Mouse (Mus musculus): ENCODE results near the gene Mcidas. TPM values are rescaled to one million over a fixed set of nuclear protein-coding genes. Genes with fewer than 3 reads are reported as not detected.
A peak's percentile ranks its signal among the peaks of the same experiment; 100 is the strongest.

The Mcidas gene
- polyA plus RNA-seq (2015; fragmentation: Nextera tagmentation; extraction: Ambion mirVana): not detected in 2 replicates

DNA sequence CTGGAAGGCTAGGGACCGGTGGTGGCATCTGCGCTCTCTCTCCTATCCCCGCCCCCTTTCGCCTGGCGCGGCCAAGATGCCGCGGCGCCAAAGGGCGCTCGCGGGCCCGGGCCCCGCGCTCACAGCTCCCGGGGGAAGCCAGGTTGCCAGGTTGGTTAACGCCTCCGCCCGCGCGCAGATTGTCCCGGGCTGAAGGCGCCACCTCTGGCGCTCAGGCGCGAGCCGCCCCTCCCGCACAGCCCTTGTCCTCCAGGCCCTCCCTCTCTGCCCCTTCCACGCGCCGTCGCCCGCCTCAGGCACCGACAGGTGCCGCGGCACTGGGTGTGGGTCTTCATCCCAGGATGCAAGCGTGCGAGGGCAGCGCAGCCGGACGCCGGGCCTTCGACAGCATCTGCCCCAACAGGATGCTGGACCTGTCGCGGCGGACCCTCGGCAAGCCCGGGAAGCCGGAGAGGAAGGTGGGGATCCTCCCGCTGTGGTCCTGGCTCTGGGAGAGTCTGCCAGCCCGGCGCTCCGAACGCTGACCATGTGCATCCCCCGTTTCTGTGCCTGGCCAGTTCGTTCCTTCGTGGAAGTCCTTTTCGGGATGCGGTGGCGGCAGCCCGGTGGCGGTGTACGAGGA, at the start of gene Mcidas:
Gene Mcidas (plus strand): TSS at position 315 of the 622 bp plus-strand sequence.
- H3K36me3 ChIP-seq: no peaks in the 10 kb centered on the region
- H3K27me3 ChIP-seq: peaks cover 95% of the 10 kb centered on the region
- H3K4me1 ChIP-seq: peaks cover 40% of the 10 kb centered on the region
- H3K4me2 ChIP-seq (replicated peaks): peak within 1 kb of the TSS; percentile 78
- ATAC-seq (ENCODE audit: low FRiP score, low read depth): no peak
- no peak within 1 kb of the TSS for H3K27ac ChIP-seq
- no peaks in the 10 kb centered on the region for H3K9me3 ChIP-seq
- H3K4me3 ChIP-seq: peak within 1 kb of the TSS; percentile 46
- WGBS: under 1% methylated on average over 63 of the region's 63 CpGs
- H3K9ac ChIP-seq: peak within 1 kb of the TSS; percentile 48

DNA sequence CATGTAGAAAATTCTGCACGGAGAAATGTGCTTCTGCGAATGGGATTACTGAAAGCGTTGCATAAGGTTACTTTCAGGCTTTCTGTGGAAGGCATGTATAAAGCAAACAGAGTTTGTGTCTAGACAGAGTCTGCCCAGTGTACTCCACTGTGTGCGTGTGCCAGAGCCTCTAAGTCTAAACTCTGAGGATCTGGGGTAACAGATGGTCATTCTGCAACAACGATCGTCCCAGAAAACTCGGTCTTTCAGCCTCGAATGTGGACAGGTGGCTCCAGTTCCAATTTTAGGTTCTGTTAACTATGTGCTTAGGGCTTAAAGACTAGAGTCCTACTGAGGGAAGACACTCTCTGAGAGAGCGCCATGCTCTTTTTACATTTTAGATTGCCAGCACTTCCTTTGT, 48.3 kb upstream of the Mcidas start:
- Histone ChIP-seq H3K4me2 (replicated peaks) (no peak overlapping the region), H3K4me1 (no peaks in the 10 kb centered on the region), H3K27me3 (no peaks in the 10 kb centered on the region), H3K4me3 (no peak overlapping the region), H3K36me3 (peaks cover 87% of the 10 kb centered on the region), H3K9me3 (no peaks in the 10 kb centered on the region), H3K27ac (no peak overlapping the region), H3K9ac (no peak overlapping the region)
- no peak for ATAC-seq (ENCODE audit: low FRiP score, low read depth)
- WGBS: 94% methylated on average over 9 of the region's 9 CpGs

DNA sequence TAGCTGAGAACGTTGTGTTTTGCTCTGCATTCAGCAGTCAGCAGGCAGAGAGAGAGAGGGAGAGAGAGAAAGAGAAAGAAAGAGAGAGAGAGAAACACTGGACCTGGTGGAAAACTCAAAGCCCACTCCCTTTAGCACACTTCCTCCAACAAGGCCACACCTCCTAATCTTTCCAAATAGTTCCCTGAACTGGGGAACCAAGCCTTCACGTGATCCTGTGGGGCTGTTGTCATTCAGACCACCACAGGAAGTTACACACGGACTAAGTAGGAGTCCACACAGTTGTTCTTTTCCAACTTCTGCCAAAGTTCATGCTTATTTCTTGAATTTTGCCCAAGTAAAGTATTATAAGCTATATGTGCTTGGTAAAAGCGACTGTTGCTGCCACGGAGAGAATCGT, 47.7 kb upstream of the Mcidas start:
- Histone ChIP-seq H3K36me3 (peaks cover 88% of the 10 kb centered on the region), H3K4me3 (no peak overlapping the region), H3K4me2 (replicated peaks) (no peak overlapping the region), H3K27me3 (no peaks in the 10 kb centered on the region), H3K9ac (no peak overlapping the region), H3K4me1 (no peaks in the 10 kb centered on the region), H3K9me3 (no peaks in the 10 kb centered on the region), H3K27ac (no peak overlapping the region)
- no peak for ATAC-seq (ENCODE audit: low FRiP score, low read depth)
- WGBS: 89% methylated on average over 6 of the region's 6 CpGs

DNA sequence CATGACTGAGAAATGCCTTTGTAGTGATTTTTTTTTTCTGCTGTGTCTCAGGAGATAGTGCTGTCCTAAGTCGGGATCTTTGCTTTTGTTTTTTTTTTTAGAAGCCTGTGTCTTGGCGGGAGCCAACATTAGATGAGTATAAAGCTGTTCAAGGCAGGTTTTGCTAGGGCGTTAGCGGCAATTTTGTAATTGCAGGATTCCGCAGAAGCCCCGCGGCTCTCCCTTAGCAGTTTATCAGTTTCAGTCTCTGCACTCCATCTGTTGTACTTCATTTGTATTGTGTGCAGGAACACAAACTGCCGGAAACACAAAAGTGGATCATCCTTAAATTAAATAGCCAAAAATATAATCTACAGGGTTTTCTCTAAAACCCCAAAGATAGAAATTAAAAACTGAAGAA, 39.6 kb upstream of the Mcidas start:
- 92% methylated on average over 8 of the region's 8 CpGs for WGBS
- ATAC-seq (ENCODE audit: low FRiP score, low read depth): no peak

DNA sequence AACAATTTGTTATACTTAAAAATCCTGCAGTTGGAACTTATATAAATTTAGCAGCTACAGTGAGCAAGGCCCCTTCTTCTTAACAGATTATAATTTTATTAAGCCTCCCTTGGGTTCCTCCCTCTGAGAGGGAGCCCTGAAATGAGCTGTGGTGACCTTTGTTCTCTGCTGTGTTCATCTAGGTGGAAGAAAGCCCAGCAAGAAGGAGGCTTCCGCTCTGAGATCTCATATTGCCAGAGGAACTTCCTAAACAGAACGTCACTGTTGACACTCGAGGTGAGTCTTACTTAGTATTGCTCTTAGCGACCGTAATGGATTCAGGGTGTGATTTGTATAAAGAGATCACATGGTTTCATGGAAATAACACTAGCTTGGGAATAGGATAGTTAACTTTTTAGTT, 30.6 kb upstream of the Mcidas start:
- H3K36me3 ChIP-seq: peaks cover 81% of the 10 kb centered on the region
- no peak for ATAC-seq (ENCODE audit: low FRiP score, low read depth)
- WGBS: 81% methylated on average over 5 of the region's 5 CpGs

More for the DNA sequence above, 39.6 kb upstream of the Mcidas start:
- no peak overlapping the region for H3K4me3 ChIP-seq
- no peaks in the 10 kb centered on the region for H3K9me3 ChIP-seq
- H3K36me3 ChIP-seq: peaks cover 87% of the 10 kb centered on the region
- H3K27me3 ChIP-seq: no peaks in the 10 kb centered on the region
- H3K4me2 ChIP-seq (replicated peaks): no peak overlapping the region
- H3K4me1 ChIP-seq: no peaks in the 10 kb centered on the region
- no peak overlapping the region for H3K9ac ChIP-seq
- H3K27ac ChIP-seq: no peak overlapping the region

DNA sequence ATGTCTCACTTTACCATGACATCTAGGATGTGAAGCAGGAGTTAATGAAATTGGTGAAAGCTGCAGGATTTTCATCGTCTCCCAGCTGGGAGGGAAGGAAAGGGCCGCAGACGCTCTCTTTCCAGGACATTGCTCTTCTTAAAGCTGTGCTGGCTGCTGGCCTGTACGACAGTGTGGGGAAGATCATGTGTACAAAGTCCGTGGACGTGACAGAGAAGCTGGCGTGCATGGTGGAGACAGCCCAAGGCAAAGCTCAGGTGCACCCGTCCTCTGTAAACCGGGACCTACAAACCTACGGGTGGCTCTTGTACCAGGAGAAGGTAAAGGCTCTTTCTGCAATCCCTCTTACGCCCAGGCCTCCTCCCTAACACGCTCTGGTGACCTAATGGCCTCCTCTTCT, 29.2 kb upstream of the Mcidas start:
- H3K9ac ChIP-seq: no peak overlapping the region
- no peak for ATAC-seq (ENCODE audit: low FRiP score, low read depth)
- H3K27ac ChIP-seq: no peak overlapping the region
- no peak overlapping the region for H3K4me3 ChIP-seq
- H3K36me3 ChIP-seq: peaks cover 82% of the 10 kb centered on the region
- WGBS: 91% methylated on average over 12 of the region's 12 CpGs
- H3K4me1 ChIP-seq: no peaks in the 10 kb centered on the region
- no peaks in the 10 kb centered on the region for H3K27me3 ChIP-seq
- no peaks in the 10 kb centered on the region for H3K9me3 ChIP-seq
- no peak overlapping the region for H3K4me2 ChIP-seq (replicated peaks)

More for the DNA sequence above, 30.6 kb upstream of the Mcidas start:
- H3K4me1 ChIP-seq: no peaks in the 10 kb centered on the region
- no peak overlapping the region for H3K27ac ChIP-seq
- no peaks in the 10 kb centered on the region for H3K9me3 ChIP-seq
- no peak overlapping the region for H3K4me2 ChIP-seq (replicated peaks)
- no peak overlapping the region for H3K4me3 ChIP-seq
- H3K9ac ChIP-seq: no peak overlapping the region
- H3K27me3 ChIP-seq: no peaks in the 10 kb centered on the region

DNA sequence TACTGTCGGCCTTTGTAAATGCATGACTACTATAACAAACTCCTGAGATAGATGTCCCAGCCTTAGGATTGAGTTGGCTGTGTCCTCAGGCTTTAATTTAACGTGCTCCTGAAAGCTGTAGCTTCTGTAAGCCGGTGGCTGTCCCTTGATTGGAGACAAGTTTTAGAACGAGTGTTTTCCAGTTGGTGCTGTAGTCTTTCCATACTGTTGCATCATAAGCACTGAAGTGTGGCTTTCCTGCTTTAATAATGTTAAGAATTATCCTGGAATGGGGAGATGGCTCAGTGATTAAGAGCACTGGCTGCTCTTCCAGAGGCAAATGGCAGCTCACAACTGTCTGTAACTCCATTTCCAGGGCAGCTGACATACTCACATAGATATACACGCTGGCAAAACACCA, 26.4 kb upstream of the Mcidas start:
- Histone ChIP-seq H3K36me3 (peaks cover 64% of the 10 kb centered on the region), H3K9me3 (no peaks in the 10 kb centered on the region), H3K9ac (no peak overlapping the region), H3K4me2 (replicated peaks) (no peak overlapping the region), H3K27ac (no peak overlapping the region), H3K4me1 (no peaks in the 10 kb centered on the region), H3K4me3 (no peak overlapping the region), H3K27me3 (no peaks in the 10 kb centered on the region)
- WGBS: 89% methylated on average over 5 of the region's 5 CpGs
- ATAC-seq (ENCODE audit: low FRiP score, low read depth): no peak

DNA sequence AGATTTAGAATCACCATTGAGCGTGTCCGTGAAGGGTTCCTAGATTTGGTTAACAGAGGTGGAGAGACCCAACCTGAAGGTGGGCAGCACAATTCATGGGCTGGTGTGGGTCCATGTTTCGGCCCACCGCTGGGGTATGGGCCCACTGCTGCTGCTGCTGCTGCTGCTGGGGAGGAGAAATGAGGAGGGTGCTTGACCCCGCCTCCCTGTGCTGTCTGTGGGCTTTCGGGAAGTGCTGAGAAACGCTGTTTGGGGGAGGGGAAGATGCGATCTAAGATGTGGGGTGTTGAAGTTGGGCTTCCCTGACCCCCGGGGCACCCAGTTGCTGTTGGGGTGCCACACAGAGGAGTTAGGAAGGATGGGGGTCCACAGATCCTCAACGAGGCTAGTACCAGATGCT, 16.9 kb upstream of the Mcidas start:
- Histone ChIP-seq H3K9me3 (no peaks in the 10 kb centered on the region), H3K27me3 (peaks cover 23% of the 10 kb centered on the region), H3K4me2 (replicated peaks) (peak overlapping the region; percentile 50), H3K36me3 (no peaks in the 10 kb centered on the region), H3K9ac (no peak overlapping the region; the same call in 1 of the 2 replicates), H3K4me3 (no peak overlapping the region), H3K27ac (no peak overlapping the region), H3K4me1 (peaks cover 4% of the 10 kb centered on the region; the same call in 1 of the 2 replicates)
- no peak for ATAC-seq (ENCODE audit: low FRiP score, low read depth)
- 38% methylated on average over 10 of the region's 10 CpGs for WGBS

DNA sequence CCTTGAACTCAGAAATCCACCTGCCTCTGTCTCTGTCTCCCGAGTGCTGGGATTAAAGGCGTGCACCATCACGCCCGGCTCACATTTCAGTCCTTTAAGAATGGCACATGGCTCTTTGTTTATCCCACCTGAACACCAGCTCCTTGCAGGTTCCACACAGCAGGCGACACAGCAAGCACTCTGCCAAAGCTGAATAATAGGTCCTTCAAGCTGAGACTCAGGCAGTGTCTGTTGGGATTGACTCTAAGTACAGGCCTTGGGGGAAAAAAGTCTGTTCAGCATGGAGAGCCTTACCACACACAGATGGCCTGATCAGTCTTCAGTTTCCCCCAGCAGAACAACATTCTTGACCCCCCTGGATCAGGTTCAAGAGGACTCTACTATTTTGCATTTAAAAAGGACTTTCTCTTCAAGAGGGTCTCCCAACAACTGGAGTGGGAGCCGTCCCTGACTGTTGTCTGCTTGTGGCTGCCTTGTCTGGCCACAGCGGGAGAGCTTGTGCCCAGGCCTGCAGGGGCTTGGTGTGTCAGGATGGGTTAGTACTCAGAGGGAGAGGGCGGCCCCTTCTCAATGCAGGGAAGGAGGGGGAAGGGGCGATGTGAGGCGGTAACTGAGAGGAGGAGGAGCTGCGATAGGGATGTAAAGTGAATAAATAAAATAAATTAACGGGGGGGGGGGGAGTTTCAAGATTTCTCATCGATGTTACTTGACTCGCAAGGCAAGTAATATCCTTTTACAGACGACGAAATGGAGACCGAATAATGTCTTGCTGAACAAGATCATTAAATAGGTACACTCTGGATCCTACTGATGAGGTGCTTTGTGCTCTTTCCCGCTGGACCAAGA, 7.8 kb upstream of the Mcidas start:
- Histone ChIP-seq H3K27ac (no peak overlapping the region), H3K9me3 (no peaks in the 10 kb centered on the region), H3K27me3 (peaks cover 62% of the 10 kb centered on the region), H3K4me2 (replicated peaks) (peak overlapping the region; percentile 94; the same call in 1 of the 2 replicates), H3K36me3 (no peaks in the 10 kb centered on the region), H3K9ac (no peak overlapping the region), H3K4me3 (peak overlapping the region; percentile 56; the same call in 1 of the 2 replicates), H3K4me1 (peaks cover 46% of the 10 kb centered on the region)
- ATAC-seq (ENCODE audit: low FRiP score, low read depth): no peak
- WGBS: 7% methylated on average over 17 of the region's 18 CpGs

DNA sequence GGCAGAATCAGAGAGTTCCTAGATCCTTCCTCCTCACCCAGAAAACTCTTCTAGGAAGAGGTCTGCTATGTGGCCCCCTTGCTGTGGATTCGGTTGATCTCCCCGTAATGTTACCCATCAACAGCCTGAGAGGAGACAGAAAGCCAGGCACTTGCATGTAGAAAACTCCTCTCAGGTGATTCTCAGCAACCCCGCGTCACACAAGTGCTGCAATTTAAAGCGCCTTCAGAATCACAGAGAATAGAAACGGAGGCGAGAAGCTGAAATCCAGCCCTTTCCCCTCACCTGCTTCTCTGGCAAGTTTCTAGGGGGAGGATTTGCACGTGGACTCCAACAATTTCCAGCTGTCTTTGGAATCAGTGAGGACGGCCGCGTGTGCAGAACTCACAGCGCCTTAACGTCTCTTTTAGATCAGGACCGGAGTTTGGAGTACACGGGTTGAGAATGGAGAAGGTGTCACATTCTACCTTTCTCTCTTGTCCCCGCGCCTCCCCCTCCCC, 7.1 kb upstream of the Mcidas start:
- Histone ChIP-seq H3K4me3 (peak overlapping the region; percentile 56), H3K27ac (no peak overlapping the region), H3K4me1 (peaks cover 46% of the 10 kb centered on the region), H3K36me3 (no peaks in the 10 kb centered on the region), H3K27me3 (peaks cover 69% of the 10 kb centered on the region), H3K9me3 (no peaks in the 10 kb centered on the region), H3K9ac (no peak overlapping the region), H3K4me2 (replicated peaks) (peak overlapping the region; percentile 94)
- ATAC-seq (ENCODE audit: low FRiP score, low read depth): no peak
- under 1% methylated on average over 17 of the region's 17 CpGs for WGBS

DNA sequence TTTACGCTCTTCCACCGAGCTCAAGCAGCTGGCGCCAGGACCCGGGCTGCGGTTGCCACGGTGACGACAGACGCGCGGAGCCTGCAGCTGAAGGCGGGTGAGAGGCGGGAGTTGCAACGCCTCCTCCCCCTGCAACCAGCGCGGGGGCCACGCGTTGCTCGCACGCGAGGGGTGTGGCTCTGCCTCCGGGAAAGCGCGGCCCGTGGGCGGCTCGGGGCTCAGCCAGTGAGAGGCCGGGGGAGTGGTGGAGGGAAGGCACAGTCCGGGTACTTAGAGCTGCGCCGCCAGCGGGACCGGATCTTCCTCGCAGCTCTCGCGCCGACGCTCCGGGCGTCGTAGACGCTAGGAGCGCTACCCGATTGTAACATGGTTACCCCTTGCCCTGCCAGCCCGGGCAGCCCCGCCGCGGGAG, 6.1 kb upstream of the Mcidas start, which contains the start of gene Ccno:
Gene Ccno (plus strand): TSS at position 271 of the 412 bp plus-strand sequence.
- Histone ChIP-seq H3K36me3 (no peaks in the 10 kb centered on the region), H3K4me2 (replicated peaks) (peak within 1 kb of the TSS; percentile 94), H3K9me3 (no peaks in the 10 kb centered on the region), H3K9ac (peak within 1 kb of the TSS; percentile 69), H3K4me3 (peak within 1 kb of the TSS; percentile 56), H3K27ac (no peak within 1 kb of the TSS), H3K27me3 (peaks cover 73% of the 10 kb centered on the region), H3K4me1 (peaks cover 46% of the 10 kb centered on the region)
- 0% methylated on average over 44 of the region's 47 CpGs for WGBS
- peak; percentile 98 for ATAC-seq (ENCODE audit: low FRiP score, low read depth)

DNA sequence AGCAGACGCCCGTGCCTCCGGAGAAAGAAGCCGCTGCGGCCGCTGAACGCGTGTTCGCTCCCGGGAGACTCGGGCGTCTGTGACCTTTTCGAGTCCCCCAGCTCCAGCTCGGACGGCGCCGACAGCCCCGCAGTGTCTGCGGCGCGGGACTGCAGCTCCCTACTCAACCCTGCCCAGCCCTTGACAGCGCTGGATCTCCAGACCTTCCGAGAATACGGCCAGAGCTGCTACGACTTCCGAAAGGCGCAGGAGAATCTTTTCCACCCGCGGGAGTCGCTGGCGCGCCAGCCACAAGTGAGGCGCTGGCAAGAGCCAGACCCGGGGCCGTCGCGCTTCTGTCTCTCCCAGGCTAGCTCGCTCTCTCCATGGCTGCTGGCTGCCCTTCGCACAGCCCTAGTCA, 5.7 kb upstream of the Mcidas start:
- Histone ChIP-seq H3K36me3 (no peaks in the 10 kb centered on the region), H3K4me3 (peak overlapping the region; percentile 56), H3K9ac (peak overlapping the region; percentile 69), H3K27ac (no peak overlapping the region), H3K9me3 (no peaks in the 10 kb centered on the region), H3K27me3 (peaks cover 76% of the 10 kb centered on the region), H3K4me1 (peaks cover 46% of the 10 kb centered on the region), H3K4me2 (replicated peaks) (peak overlapping the region; percentile 94)
- peak; percentile 37 for ATAC-seq (ENCODE audit: low FRiP score, low read depth)
- WGBS: under 1% methylated on average over 38 of the region's 39 CpGs

Data from limb, embryonic 13.5 days (tissue).